ENCODE assay signal across 13 mouse cellular contexts in the genomic region with DNA sequence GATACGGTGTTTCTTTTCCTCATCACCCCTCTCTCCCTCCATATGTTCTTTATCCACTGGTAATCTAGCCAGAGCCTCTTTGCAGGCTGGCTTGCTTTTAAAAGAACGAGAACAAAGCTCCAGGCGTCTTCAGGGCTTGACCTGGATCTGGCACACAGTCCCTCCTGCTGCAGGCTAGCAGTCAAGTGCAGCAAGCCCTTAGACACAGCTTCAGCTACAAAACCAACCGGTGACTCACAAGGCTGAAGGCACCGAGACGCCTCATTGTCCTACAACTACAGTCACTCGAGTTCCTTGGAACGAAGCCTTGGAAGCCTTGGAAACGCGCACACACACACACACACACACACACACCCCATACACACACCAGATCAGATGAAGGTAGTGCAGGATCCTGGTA. TPM values are rescaled to one million over a fixed set of nuclear protein-coding genes. Genes with fewer than 3 reads are reported as not detected.
DNase-seq lines count a peak whose midpoint lies in the region; ATAC-seq lines count a peak whose summit lies in the region.
"Had no signal": no experiment of that assay in that cellular context is flagged by ENCODE, and none has a peak within 500 bp of the region (broad histone marks: within the 10 kb centered on the region; RNA-seq: fewer than 3 reads in every experiment).

No protein-coding gene starts in this region.

- H3K27ac ChIP-seq in midbrain, embryonic 11.5 days (ENCODE audit: low read depth, low read length) = no peak overlapping the region
- no peak overlapping the region for H3K27ac ChIP-seq in midbrain, embryonic 15.5 days
- H3K27ac ChIP-seq in forebrain, embryonic 16.5 days (ENCODE audit: low read length) = peak overlapping the region; percentile 72
- H3K27ac ChIP-seq in limb, embryonic 10.5 days = no peak overlapping the region
- H3K27ac ChIP-seq: embryonic facial prominence, embryonic 13.5 days had no signal

- H3K4me3 ChIP-seq in midbrain, embryonic 11.5 days (ENCODE audit: low read depth, low read length) = no peak overlapping the region
- H3K4me3 ChIP-seq in midbrain, embryonic 15.5 days = no peak overlapping the region
- H3K4me3 ChIP-seq in forebrain, embryonic 16.5 days (replicated peaks; ENCODE audit: low read length) = no peak overlapping the region
- no peak overlapping the region for H3K4me3 ChIP-seq in limb, embryonic 10.5 days
- H3K4me3 ChIP-seq: embryonic facial prominence, embryonic 13.5 days had no signal

- no peak overlapping the region for H3K9ac ChIP-seq in midbrain, embryonic 11.5 days (ENCODE audit: low read length)
- no peak overlapping the region for H3K9ac ChIP-seq in midbrain, embryonic 15.5 days
- H3K9ac ChIP-seq in forebrain, embryonic 16.5 days (replicated peaks; ENCODE audit: low read depth, low read length) = no peak overlapping the region
- H3K9ac ChIP-seq: embryonic facial prominence, embryonic 13.5 days had no signal

- no peak for ATAC-seq in midbrain, embryonic 11.5 days (ENCODE audit: low FRiP score)
- no peak for ATAC-seq in midbrain, embryonic 15.5 days (replicated peaks)
- no peak for ATAC-seq in forebrain, embryonic 16.5 days

- 70% methylated on average over 10 of the region's 10 CpGs for WGBS in midbrain, embryonic 11.5 days
- 53% methylated on average over 10 of the region's 10 CpGs for WGBS in midbrain, embryonic 15.5 days
- WGBS in forebrain, embryonic 16.5 days = 44% methylated on average over 10 of the region's 10 CpGs
- WGBS in limb, embryonic 10.5 days = 76% methylated on average over 10 of the region's 10 CpGs

- peak; percentile 65 to 82 for DNase-seq in adrenal gland, adult (ENCODE audit: inconsistent age in 2 of 2, low spot score in 1 of 2)
- no peak for DNase-seq in adrenal gland, adult 18-20 months (ENCODE audit: low spot score in 2 of 2)
- DNase-seq in midbrain, embryonic 11.5 days (ENCODE audit: low spot score, missing footprints) = peak; percentile 72
- peak; percentile 48 to 51 for DNase-seq in cerebellum, adult 18-20 months
- DNase-seq in limb, embryonic 10.5 days (ENCODE audit: low spot score) = no peak
- no peak for DNase-seq in left cerebral cortex, adult 11 months (ENCODE audit: low spot score)
- DNase-seq: kidney, postnatal 14 days had no signal

- H3K4me1 ChIP-seq in midbrain, embryonic 11.5 days (ENCODE audit: control insufficient read depth, insufficient read depth, low read length) = peaks cover 1% of the 10 kb centered on the region; the same call in 1 of the 2 replicates
- peaks cover 2% of the 10 kb centered on the region for H3K4me1 ChIP-seq in midbrain, embryonic 15.5 days
- peaks cover 7% of the 10 kb centered on the region for H3K4me1 ChIP-seq in forebrain, embryonic 16.5 days (replicated peaks; ENCODE audit: control insufficient read depth, insufficient read depth, low read length)
- peaks cover 2% of the 10 kb centered on the region for H3K4me1 ChIP-seq in limb, embryonic 10.5 days

- H3K9me3 ChIP-seq in midbrain, embryonic 11.5 days (ENCODE audit: control insufficient read depth, low read length) = no peaks in the 10 kb centered on the region; the same call in 1 of the 2 replicates
- H3K9me3 ChIP-seq in midbrain, embryonic 15.5 days = no peaks in the 10 kb centered on the region
- H3K9me3 ChIP-seq in forebrain, embryonic 16.5 days (ENCODE audit: control insufficient read depth, low read length) = no peaks in the 10 kb centered on the region
- no peaks in the 10 kb centered on the region for H3K9me3 ChIP-seq in limb, embryonic 10.5 days (replicated peaks)

- no peaks in the 10 kb centered on the region for H3K36me3 ChIP-seq in midbrain, embryonic 11.5 days (ENCODE audit: control insufficient read depth, insufficient read depth, low read length)
- no peaks in the 10 kb centered on the region for H3K36me3 ChIP-seq in midbrain, embryonic 15.5 days (replicated peaks)
- H3K36me3 ChIP-seq in forebrain, embryonic 16.5 days (ENCODE audit: control insufficient read depth, insufficient read depth) = no peaks in the 10 kb centered on the region
- H3K36me3 ChIP-seq in limb, embryonic 10.5 days = no peaks in the 10 kb centered on the region
- H3K36me3 ChIP-seq: embryonic facial prominence, embryonic 13.5 days had no signal

- H3K4me2 ChIP-seq in midbrain, embryonic 11.5 days = no peak overlapping the region
- H3K4me2 ChIP-seq in midbrain, embryonic 15.5 days = no peak overlapping the region
- H3K4me2 ChIP-seq in forebrain, embryonic 16.5 days (ENCODE audit: low read length) = no peak overlapping the region
- H3K4me2 ChIP-seq: embryonic facial prominence, embryonic 13.5 days had no signal

- H3K27me3 ChIP-seq in midbrain, embryonic 11.5 days (ENCODE audit: control insufficient read depth, insufficient read depth, low read length) = no peaks in the 10 kb centered on the region
- H3K27me3 ChIP-seq in midbrain, embryonic 15.5 days (replicated peaks) = no peaks in the 10 kb centered on the region
- no peaks in the 10 kb centered on the region for H3K27me3 ChIP-seq in forebrain, embryonic 16.5 days (replicated peaks; ENCODE audit: control insufficient read depth, insufficient read depth, low read length)
- H3K27me3 ChIP-seq in limb, embryonic 10.5 days (ENCODE audit: low read depth, poor library complexity, severe bottlenecking) = no peaks in the 10 kb centered on the region
- H3K27me3 ChIP-seq: embryonic facial prominence, embryonic 13.5 days had no signal

RNA-seq across cellular contexts. Expression of gene Tuba1b, which starts 6.5 kb away (rescaled TPM):
- total RNA-seq in adrenal gland, adult 18-20 months (2021) = 100 to 1,000 TPM; 193 to 255 TPM
- polyA plus RNA-seq in midbrain, embryonic 11.5 days (2014; fragmentation: Nextera tagmentation; extraction: Ambion mirVana) = 2,214 and 2,255 TPM in 2 replicates
- 1,136 and 1,188 TPM in 2 replicates for polyA plus RNA-seq in midbrain, embryonic 15.5 days (2015; fragmentation: Nextera tagmentation; extraction: Ambion mirVana)
- 1,178 and 1,185 TPM in 2 replicates for polyA plus RNA-seq in forebrain, embryonic 16.5 days (2015; fragmentation: Nextera tagmentation; extraction: Ambion mirVana)
- polyA plus RNA-seq in limb, embryonic 10.5 days (2016; fragmentation: Nextera tagmentation; extraction: Ambion mirVana) = 2,301 and 2,452 TPM in 2 replicates

RNA-seq across cellular contexts. Expression of gene Gm49450, which starts 12.5 kb away (rescaled TPM):
- not detected for total RNA-seq in adrenal gland, adult 18-20 months (2021)
- polyA plus RNA-seq in midbrain, embryonic 11.5 days (2014; fragmentation: Nextera tagmentation; extraction: Ambion mirVana) = not detected in 2 replicates
- not detected in 2 replicates for polyA plus RNA-seq in midbrain, embryonic 15.5 days (2015; fragmentation: Nextera tagmentation; extraction: Ambion mirVana)
- not detected in 2 replicates for polyA plus RNA-seq in forebrain, embryonic 16.5 days (2015; fragmentation: Nextera tagmentation; extraction: Ambion mirVana)
- not detected in 2 replicates for polyA plus RNA-seq in limb, embryonic 10.5 days (2016; fragmentation: Nextera tagmentation; extraction: Ambion mirVana)
- total RNA-seq: layer of hippocampus, postnatal 25 days had no signal
- polyA plus RNA-seq: embryonic facial prominence, embryonic 13.5 days; heart, embryonic 16.5 days; intestine, embryonic 14.5 days had no signal

RNA-seq across cellular contexts. Expression of gene Tuba1a, which starts 12.7 kb away (rescaled TPM):
- 100 to 1,000 TPM in 1 of 2 experiments, 10 to 100 TPM in 1; 74.3 to 169 TPM for total RNA-seq in adrenal gland, adult 18-20 months (2021)
- polyA plus RNA-seq in midbrain, embryonic 11.5 days (2014; fragmentation: Nextera tagmentation; extraction: Ambion mirVana) = 7,669 and 8,043 TPM in 2 replicates
- polyA plus RNA-seq in midbrain, embryonic 15.5 days (2015; fragmentation: Nextera tagmentation; extraction: Ambion mirVana) = 17,671 and 17,732 TPM in 2 replicates
- 16,411 and 16,831 TPM in 2 replicates for polyA plus RNA-seq in forebrain, embryonic 16.5 days (2015; fragmentation: Nextera tagmentation; extraction: Ambion mirVana)
- polyA plus RNA-seq in limb, embryonic 10.5 days (2016; fragmentation: Nextera tagmentation; extraction: Ambion mirVana) = 1,294 and 1,475 TPM in 2 replicates

RNA-seq across cellular contexts. Expression of gene Lmbr1l, which starts 22.8 kb away (rescaled TPM):
- total RNA-seq in adrenal gland, adult 18-20 months (2021) = 10 to 100 TPM; 12.1 to 14.0 TPM
- polyA plus RNA-seq in midbrain, embryonic 11.5 days (2014; fragmentation: Nextera tagmentation; extraction: Ambion mirVana) = 7.5 and 9.8 TPM in 2 replicates
- polyA plus RNA-seq in midbrain, embryonic 15.5 days (2015; fragmentation: Nextera tagmentation; extraction: Ambion mirVana) = 35.5 and 38.3 TPM in 2 replicates
- 43.0 and 54.9 TPM in 2 replicates for polyA plus RNA-seq in forebrain, embryonic 16.5 days (2015; fragmentation: Nextera tagmentation; extraction: Ambion mirVana)
- polyA plus RNA-seq in limb, embryonic 10.5 days (2016; fragmentation: Nextera tagmentation; extraction: Ambion mirVana) = 23.9 and 28.3 TPM in 2 replicates

RNA-seq across cellular contexts. Expression of gene Dhh, which starts 42.5 kb away (rescaled TPM):
- total RNA-seq in adrenal gland, adult 18-20 months (2021) = 1 to 10 TPM in 1 of 2 experiments, under 1 TPM in 1; 0.86 to 2.1 TPM
- polyA plus RNA-seq in midbrain, embryonic 11.5 days (2014; fragmentation: Nextera tagmentation; extraction: Ambion mirVana) = 0.27 and 0.40 TPM in 2 replicates
- 0.35 and 0.73 TPM in 2 replicates for polyA plus RNA-seq in midbrain, embryonic 15.5 days (2015; fragmentation: Nextera tagmentation; extraction: Ambion mirVana)
- polyA plus RNA-seq in forebrain, embryonic 16.5 days (2015; fragmentation: Nextera tagmentation; extraction: Ambion mirVana) = 0.65 and 0.66 TPM in 2 replicates
- 0.40 and 0.46 TPM in 2 replicates for polyA plus RNA-seq in limb, embryonic 10.5 days (2016; fragmentation: Nextera tagmentation; extraction: Ambion mirVana)

Comparison
In these comparisons a context has a peak if more than half of its experiments do, and no peak if none do; other contexts are left out.
1. DNase-seq: peak in adrenal gland, adult (2 of 2), midbrain, embryonic 11.5 days (single experiment) and cerebellum, adult 18-20 months (2 of 2); none in adrenal gland, adult 18-20 months (0 of 2), limb, embryonic 10.5 days (single experiment) and left cerebral cortex, adult 11 months (single experiment).